Mouse (Mus musculus): ENCODE results near the gene Sumo1. TPM values are rescaled to one million over a fixed set of nuclear protein-coding genes. Genes with fewer than 3 reads are reported as not detected.

Gene Sumo1
- polyA plus RNA-seq, 1 experiment: 97.7 TPM

DNA sequence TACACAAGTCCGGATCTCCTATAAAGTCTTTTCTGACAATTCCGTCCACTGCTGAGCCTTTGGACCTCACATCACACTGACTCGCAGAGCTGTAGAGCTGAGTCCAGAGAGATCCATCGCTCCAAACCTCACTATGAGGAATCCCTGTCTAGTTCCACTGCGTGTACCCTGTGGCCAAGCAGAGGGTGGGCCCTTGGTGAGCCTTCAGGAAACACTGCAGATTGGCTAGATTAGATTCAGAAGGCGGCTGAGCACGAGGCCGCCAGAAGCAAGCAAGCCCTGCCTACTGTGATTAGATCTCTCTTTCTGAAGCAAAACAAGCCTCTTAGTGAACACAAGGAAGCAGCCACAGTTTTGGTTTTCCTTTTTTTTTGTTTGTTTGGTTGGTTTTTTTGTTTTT, 126.7 kb downstream of the Sumo1 start:
- H3K36me3 ChIP-seq (ENCODE audit: control insufficient read depth, insufficient read depth): no peaks in the 10 kb centered on the region
- no peaks in the 10 kb centered on the region for H3K79me3 ChIP-seq (ENCODE audit: low read depth)
- TF ChIP-seq CTCF (IDR thresholded peaks at IDR 0.05; ENCODE audit: control insufficient read depth, insufficient read depth, insufficient read length) (no peak), MAX (IDR thresholded peaks at IDR 0.05) (no peak), MYOD1 (IDR thresholded peaks at IDR 0.05; ENCODE audit: control insufficient read depth, insufficient read length, low read depth) (no peak), USF1 (IDR thresholded peaks at IDR 0.05; ENCODE audit: low read depth) (no peak), CEBPB (IDR thresholded peaks at IDR 0.05; ENCODE audit: low read depth) (no peak), MYOG (IDR thresholded peaks at IDR 0.05; ENCODE audit: control insufficient read depth, extremely low read depth, insufficient read length) (no peak), FOSL1 (IDR thresholded peaks at IDR 0.05; ENCODE audit: insufficient read depth, low read length, poor library complexity, severe bottlenecking) (no peak)
- H3K27me3 ChIP-seq (ENCODE audit: control insufficient read depth, insufficient read depth, insufficient read length): no peaks in the 10 kb centered on the region
- no peak overlapping the region for H3K4me3 ChIP-seq (ENCODE audit: insufficient read depth, poor library complexity, severe bottlenecking)
- H3K79me2 ChIP-seq (ENCODE audit: control insufficient read depth, insufficient read depth): no peaks in the 10 kb centered on the region
- H3ac ChIP-seq (ENCODE audit: control insufficient read depth, insufficient read length, low read depth): no peak overlapping the region

DNA sequence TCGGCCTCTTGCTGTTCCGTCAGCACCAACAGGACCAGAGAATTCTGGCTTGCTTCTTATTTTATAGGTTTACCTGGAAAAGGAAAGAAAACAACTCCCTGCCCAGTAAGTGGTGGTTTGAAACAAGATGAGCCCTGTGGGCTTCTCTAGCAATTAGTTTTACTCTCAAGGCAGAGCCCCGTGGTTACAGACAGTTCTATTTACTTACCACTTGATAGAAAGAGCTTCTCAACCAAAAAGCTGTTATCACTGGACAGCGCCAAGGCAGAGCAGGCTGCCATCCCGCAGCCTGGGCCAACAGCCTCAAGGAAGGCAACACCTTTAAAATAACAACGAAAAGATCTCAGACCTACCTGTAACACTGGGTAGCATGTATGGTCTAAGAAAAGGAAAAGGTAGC, 128.4 kb downstream of the Sumo1 start:
- Histone ChIP-seq H3K4me3 (ENCODE audit: insufficient read depth, poor library complexity, severe bottlenecking) (no peak overlapping the region), H3K79me2 (ENCODE audit: control insufficient read depth, insufficient read depth) (no peaks in the 10 kb centered on the region), H3K36me3 (ENCODE audit: control insufficient read depth, insufficient read depth) (no peaks in the 10 kb centered on the region), H3K27me3 (ENCODE audit: control insufficient read depth, insufficient read depth, insufficient read length) (no peaks in the 10 kb centered on the region), H3ac (ENCODE audit: control insufficient read depth, insufficient read length, low read depth) (no peak overlapping the region), H3K79me3 (ENCODE audit: low read depth) (no peaks in the 10 kb centered on the region)
- no peak for TF ChIP-seq CTCF (IDR thresholded peaks at IDR 0.05; ENCODE audit: control insufficient read depth, insufficient read depth, insufficient read length)
- no peak for TF ChIP-seq CEBPB (IDR thresholded peaks at IDR 0.05; ENCODE audit: low read depth)
- no peak for TF ChIP-seq MAX (IDR thresholded peaks at IDR 0.05)
- no peak for TF ChIP-seq MYOD1 (IDR thresholded peaks at IDR 0.05; ENCODE audit: control insufficient read depth, insufficient read length, low read depth)
- TF ChIP-seq MYOG (IDR thresholded peaks at IDR 0.05; ENCODE audit: control insufficient read depth, extremely low read depth, insufficient read length): no peak
- no peak for TF ChIP-seq USF1 (IDR thresholded peaks at IDR 0.05; ENCODE audit: low read depth)
- no peak for TF ChIP-seq FOSL1 (IDR thresholded peaks at IDR 0.05; ENCODE audit: insufficient read depth, low read length, poor library complexity, severe bottlenecking)

GRCm38 (mm10) chr1:59541271-59542020, 129.2 kb downstream of the Sumo1 start:
- no peak overlapping the region for H3K4me3 ChIP-seq (ENCODE audit: insufficient read depth, poor library complexity, severe bottlenecking)
- no peaks in the 10 kb centered on the region for H3K36me3 ChIP-seq (ENCODE audit: control insufficient read depth, insufficient read depth)
- H3K27me3 ChIP-seq (ENCODE audit: control insufficient read depth, insufficient read depth, insufficient read length): no peaks in the 10 kb centered on the region
- TF ChIP-seq CTCF (IDR thresholded peaks at IDR 0.05; ENCODE audit: control insufficient read depth, insufficient read depth, insufficient read length) (no peak), MYOD1 (IDR thresholded peaks at IDR 0.05; ENCODE audit: control insufficient read depth, insufficient read length, low read depth) (no peak), MAX (IDR thresholded peaks at IDR 0.05) (no peak), FOSL1 (IDR thresholded peaks at IDR 0.05; ENCODE audit: insufficient read depth, low read length, poor library complexity, severe bottlenecking) (no peak), MYOG (IDR thresholded peaks at IDR 0.05; ENCODE audit: control insufficient read depth, extremely low read depth, insufficient read length) (no peak), CEBPB (IDR thresholded peaks at IDR 0.05; ENCODE audit: low read depth) (no peak), USF1 (IDR thresholded peaks at IDR 0.05; ENCODE audit: low read depth) (no peak)
- H3K79me2 ChIP-seq (ENCODE audit: control insufficient read depth, insufficient read depth): no peaks in the 10 kb centered on the region
- no peaks in the 10 kb centered on the region for H3K79me3 ChIP-seq (ENCODE audit: low read depth)
- no peak overlapping the region for H3ac ChIP-seq (ENCODE audit: control insufficient read depth, insufficient read length, low read depth)

DNA sequence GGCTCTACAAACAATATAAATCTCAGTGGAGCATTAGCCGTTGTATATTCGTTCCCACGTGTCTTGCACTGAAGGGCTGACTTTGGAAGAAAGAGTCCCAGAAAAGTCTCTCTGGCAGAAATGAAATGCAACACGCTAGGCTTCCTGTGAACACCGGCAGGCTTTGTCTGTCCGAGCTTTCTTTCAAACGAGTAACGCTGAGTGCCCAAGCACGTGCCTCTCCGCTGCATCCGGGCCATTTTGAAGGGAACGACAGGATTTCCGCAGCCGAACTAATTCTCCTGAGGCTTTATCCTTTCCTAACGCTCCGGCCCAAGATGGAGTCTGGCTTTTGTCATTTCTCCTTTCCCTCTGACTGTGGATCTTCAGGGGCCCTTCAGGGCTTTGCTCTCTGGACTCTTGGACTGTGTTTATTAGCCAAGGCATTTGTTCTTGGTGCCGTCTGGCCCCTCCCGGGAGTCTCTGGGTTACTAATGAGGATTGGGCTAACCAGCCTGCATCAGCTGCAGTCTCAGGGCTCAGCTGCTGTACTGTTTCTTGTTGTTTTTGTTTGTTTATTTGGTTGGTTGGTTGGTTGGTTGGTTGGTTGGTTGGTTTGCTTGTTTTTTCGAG, 130.0 kb downstream of the Sumo1 start:
- H3K27me3 ChIP-seq (ENCODE audit: control insufficient read depth, insufficient read depth, insufficient read length): no peaks in the 10 kb centered on the region
- H3K36me3 ChIP-seq (ENCODE audit: control insufficient read depth, insufficient read depth): no peaks in the 10 kb centered on the region
- H3K4me3 ChIP-seq (ENCODE audit: insufficient read depth, poor library complexity, severe bottlenecking): no peak overlapping the region
- TF ChIP-seq USF1 (IDR thresholded peaks at IDR 0.05; ENCODE audit: low read depth) (no peak), FOSL1 (IDR thresholded peaks at IDR 0.05; ENCODE audit: insufficient read depth, low read length, poor library complexity, severe bottlenecking) (no peak), CEBPB (IDR thresholded peaks at IDR 0.05; ENCODE audit: low read depth) (no peak), MYOD1 (IDR thresholded peaks at IDR 0.05; ENCODE audit: control insufficient read depth, insufficient read length, low read depth) (no peak), CTCF (IDR thresholded peaks at IDR 0.05; ENCODE audit: control insufficient read depth, insufficient read depth, insufficient read length) (no peak), MAX (IDR thresholded peaks at IDR 0.05) (no peak), MYOG (IDR thresholded peaks at IDR 0.05; ENCODE audit: control insufficient read depth, extremely low read depth, insufficient read length) (no peak)
- no peaks in the 10 kb centered on the region for H3K79me2 ChIP-seq (ENCODE audit: control insufficient read depth, insufficient read depth)
- no peaks in the 10 kb centered on the region for H3K79me3 ChIP-seq (ENCODE audit: low read depth)
- H3ac ChIP-seq (ENCODE audit: control insufficient read depth, insufficient read length, low read depth): no peak overlapping the region

- no peaks in the 10 kb centered on the region for H3K36me3 ChIP-seq (ENCODE audit: control insufficient read depth, insufficient read depth)
- no peaks in the 10 kb centered on the region for H3K79me3 ChIP-seq (ENCODE audit: low read depth)
- no peak overlapping the region for H3K4me3 ChIP-seq (ENCODE audit: insufficient read depth, poor library complexity, severe bottlenecking)
- no peaks in the 10 kb centered on the region for H3K79me2 ChIP-seq (ENCODE audit: control insufficient read depth, insufficient read depth)
- no peak for TF ChIP-seq CTCF (IDR thresholded peaks at IDR 0.05; ENCODE audit: control insufficient read depth, insufficient read depth, insufficient read length)
- no peak for TF ChIP-seq MAX (IDR thresholded peaks at IDR 0.05)
- no peak for TF ChIP-seq MYOG (IDR thresholded peaks at IDR 0.05; ENCODE audit: control insufficient read depth, extremely low read depth, insufficient read length)
- TF ChIP-seq CEBPB (IDR thresholded peaks at IDR 0.05; ENCODE audit: low read depth): no peak
- TF ChIP-seq USF1 (IDR thresholded peaks at IDR 0.05; ENCODE audit: low read depth): no peak
- no peak for TF ChIP-seq FOSL1 (IDR thresholded peaks at IDR 0.05; ENCODE audit: insufficient read depth, low read length, poor library complexity, severe bottlenecking)
- no peak for TF ChIP-seq MYOD1 (IDR thresholded peaks at IDR 0.05; ENCODE audit: control insufficient read depth, insufficient read length, low read depth)
- no peaks in the 10 kb centered on the region for H3K27me3 ChIP-seq (ENCODE audit: control insufficient read depth, insufficient read depth, insufficient read length)
- H3ac ChIP-seq (ENCODE audit: control insufficient read depth, insufficient read length, low read depth): no peak overlapping the region
Observed at GRCm38 (mm10) chr1:59538381-59538780, 132.3 kb downstream of the Sumo1 start.

Other genes starting within 250 kb of the Sumo1 start
- 18.4 TPM for gene Fzd7, start 188.4 kb downstream of the Sumo1 start, polyA plus RNA-seq (2012; fragmentation: generic; extraction: Trizol)
- not detected for gene Gm973, start 154.6 kb downstream of the Sumo1 start, polyA plus RNA-seq (2012; fragmentation: generic; extraction: Trizol)
- gene Nop58, start 14.1 kb upstream of the Sumo1 start, polyA plus RNA-seq (2012; fragmentation: generic; extraction: Trizol): 88.7 TPM
- 3.7 TPM for gene Bmpr2, start 92.6 kb upstream of the Sumo1 start, polyA plus RNA-seq (2012; fragmentation: generic; extraction: Trizol)
- gene Fam117b, start 242.2 kb upstream of the Sumo1 start, polyA plus RNA-seq (2012; fragmentation: generic; extraction: Trizol): 5.8 TPM

Measured in C2C12 (cell line).